Mouse (Mus musculus): Measurements from ENCODE around the gene Kdm1b.

GRCm38 (mm10) chr13:47104856-47105541 is 61.7 kb downstream of the Kdm1b start:
- TF ChIP-seq POLR2A (IDR thresholded peaks at IDR 0.05; ENCODE audit: borderline replicate concordance, extremely low read depth, insufficient read depth, insufficient read length, poor library complexity, severe bottlenecking) (no peak), CTCF (IDR thresholded peaks at IDR 0.05; ENCODE audit: borderline replicate concordance, extremely low read depth, insufficient read depth, insufficient read length) (no peak)
